Mouse (Mus musculus) A20 (cell line): ENCODE results near the gene Cmss1.

Source experiments
- DNase-seq: peaks from one replicate; pipeline ENCODE4 v3.0.0-alpha.2; 2011; ENCODE audit warnings: low read depth, low spot score

The Cmss1 gene

GRCm38 (mm10) chr16:57389566-57390251 is 217.0 kb downstream of the Cmss1 start:
- no peak for DNase-seq

- no peak for DNase-seq
These were observed 222.4 kb downstream of the Cmss1 start for GRCm38 (mm10) chr16:57384274-57384673.

GRCm38 (mm10) chr16:57383266-57383971 is 223.2 kb downstream of the Cmss1 start:
- DNase-seq: no peak

- no peak for DNase-seq
These were observed 227.9 kb downstream of the Cmss1 start for GRCm38 (mm10) chr16:57378631-57379330.

- DNase-seq: no peak
These were observed 231.3 kb downstream of the Cmss1 start for GRCm38 (mm10) chr16:57375248-57375837.

- no peak for DNase-seq
These were observed 234.5 kb downstream of the Cmss1 start for GRCm38 (mm10) chr16:57372156-57372555.

- no peak for DNase-seq
These were observed 236.7 kb downstream of the Cmss1 start for GRCm38 (mm10) chr16:57369846-57370496.

GRCm38 (mm10) chr16:57366941-57367694 is 239.5 kb downstream of the Cmss1 start:
- no peak for DNase-seq

GRCm38 (mm10) chr16:57366141-57366540 is 240.5 kb downstream of the Cmss1 start:
- no peak for DNase-seq

- no peak for DNase-seq
These were observed 242.2 kb downstream of the Cmss1 start for GRCm38 (mm10) chr16:57364498-57364897.

- DNase-seq: no peak
These were observed 243.8 kb downstream of the Cmss1 start for GRCm38 (mm10) chr16:57362679-57363401.

- no peak for DNase-seq
These were observed 245.9 kb downstream of the Cmss1 start for GRCm38 (mm10) chr16:57360785-57361184.

- DNase-seq: no peak
These were observed 247.4 kb downstream of the Cmss1 start for GRCm38 (mm10) chr16:57359251-57359650.

GRCm38 (mm10) chr16:57357011-57357410 is 249.7 kb downstream of the Cmss1 start:
- DNase-seq: no peak

- no peak for DNase-seq
These were observed 250.2 kb downstream of the Cmss1 start for GRCm38 (mm10) chr16:57356454-57356853.

- DNase-seq: no peak
These were observed 252.7 kb downstream of the Cmss1 start for GRCm38 (mm10) chr16:57353932-57354331.

GRCm38 (mm10) chr16:57353166-57353721 is 253.4 kb downstream of the Cmss1 start:
- DNase-seq: no peak

- DNase-seq: no peak
These were observed 253.9 kb downstream of the Cmss1 start, which contains the start of gene Filip1l for GRCm38 (mm10) chr16:57352751-57353150. Gene Filip1l, plus strand, starts transcription at chr16:57353093.

- DNase-seq: no peak
These were observed 257.0 kb downstream of the Cmss1 start for GRCm38 (mm10) chr16:57349689-57350088.

- no peak for DNase-seq
These were observed 257.6 kb downstream of the Cmss1 start for GRCm38 (mm10) chr16:57349039-57349438.
